In genomic region chr11:67599141-67599540, GRCm38 (mm10) we compare ENCODE assay signal across 10 mouse cellular contexts.
"Had no signal": no experiment of that assay in that cellular context is flagged by ENCODE, and none has a peak within 500 bp of the region (broad histone marks: within the 10 kb centered on the region; RNA-seq: fewer than 3 reads in every experiment).

No protein-coding gene starts in this region.

- ATAC-seq: intestine, postnatal 0 days had no signal

- H3K36me3 ChIP-seq: limb, embryonic 15.5 days; liver, embryonic 13.5 days; midbrain, embryonic 12.5 days; neural tube, embryonic 15.5 days had no signal

- H3K27ac ChIP-seq: limb, embryonic 15.5 days; liver, embryonic 13.5 days; midbrain, embryonic 12.5 days; neural tube, embryonic 15.5 days had no signal

- DNase-seq: kidney, adult 8-10 months; liver, embryonic 13.5 days; lung, adult 18-20 months; right cerebral cortex, postnatal 14 days; thymus, postnatal 36 days had no signal

- H3K9ac ChIP-seq: limb, embryonic 15.5 days; liver, embryonic 13.5 days; midbrain, embryonic 12.5 days; neural tube, embryonic 15.5 days had no signal

- H3K27me3 ChIP-seq: limb, embryonic 15.5 days; liver, embryonic 13.5 days; midbrain, embryonic 12.5 days; neural tube, embryonic 15.5 days had no signal

- H3K9me3 ChIP-seq: limb, embryonic 15.5 days; liver, embryonic 13.5 days; midbrain, embryonic 12.5 days; neural tube, embryonic 15.5 days had no signal

- H3K4me3 ChIP-seq: limb, embryonic 15.5 days; liver, embryonic 13.5 days; midbrain, embryonic 12.5 days; myocyte; neural tube, embryonic 15.5 days had no signal

- H3K4me2 ChIP-seq: limb, embryonic 15.5 days; liver, embryonic 13.5 days; midbrain, embryonic 12.5 days; neural tube, embryonic 15.5 days had no signal
